Mouse (Mus musculus) CH12.LX (cell line): ENCODE results near the gene Commd3. TPM values are rescaled to one million over a fixed set of nuclear protein-coding genes. Genes with fewer than 3 reads are reported as not detected.

Experiments
- DNase-seq: peaks from one replicate; pipeline ENCODE4 v3.0.0-alpha.2; 2013; ENCODE audit errors: extremely low read depth
- H3K27ac ChIP-seq: 2 replicates; pipeline ENCODE4 v1.5.1; 2012; ENCODE audit warnings: low read depth, mild to moderate bottlenecking, control low read depth, moderate library complexity; ENCODE audit not compliant: insufficient read depth
- H3K27me3 ChIP-seq: replicated peaks from 2 replicates; pipeline ENCODE3; 2012; ENCODE audit warnings: inconsistent platforms
- H3K36me3 ChIP-seq, 2 experiments: replicated peaks in 1 of 2; 2 replicates each; pipeline versions ENCODE3 to v1.6.1; 2012; ENCODE audit warnings: inconsistent platforms in 1 of 2, low read length in 1 of 2, mild to moderate bottlenecking in 1 of 2, mixed read lengths in 1 of 2, moderate library complexity in 1 of 2; ENCODE audit not compliant: control insufficient read depth in 1 of 2, insufficient read depth in 1 of 2
- H3K4me1 ChIP-seq, 2 experiments: 2 replicates each; pipeline ENCODE4 v1.6.1; 2012; ENCODE audit warnings: inconsistent platforms in 1 of 2, moderate library complexity in 1 of 2; ENCODE audit not compliant: insufficient read depth in 2 of 2, control insufficient read depth in 1 of 2
- H3K4me2 ChIP-seq: 2 replicates; pipeline ENCODE4 v1.6.1; 2012; ENCODE audit warnings: low read depth, mild to moderate bottlenecking, control low read depth; ENCODE audit not compliant: poor library complexity, insufficient read depth, severe bottlenecking
- H3K4me3 ChIP-seq, 3 experiments: fragments of 150-350 bp in 1 of 3; sonication (generic) in 1 of 3; replicated peaks in 1 of 3; 2 replicates each; pipeline versions ENCODE3 to v1.5.1; 2011 to 2012; ENCODE audit warnings: low read depth in 2 of 3, low read length in 2 of 3, mild to moderate bottlenecking in 2 of 3, moderate library complexity in 2 of 3, control low read depth in 1 of 3, improper control_type of control experiment in 1 of 3, inconsistent platforms in 1 of 3, mixed read lengths in 1 of 3; ENCODE audit not compliant: poor library complexity in 1 of 3
- H3K79me2 ChIP-seq: replicated peaks from 2 replicates; pipeline ENCODE4 v1.6.1; 2012; ENCODE audit warnings: mild to moderate bottlenecking, moderate library complexity; ENCODE audit not compliant: control insufficient read depth, poor library complexity, insufficient read depth, severe bottlenecking; ENCODE audit errors: extremely low read depth
- H3K9ac ChIP-seq: 2 replicates; pipeline ENCODE4 v1.6.1; 2012; ENCODE audit warnings: low read depth, mild to moderate bottlenecking, control low read depth, moderate library complexity; ENCODE audit not compliant: insufficient read depth
- H3K9me3 ChIP-seq: replicated peaks from 2 replicates; pipeline ENCODE3; 2012; ENCODE audit warnings: low read length, inconsistent platforms, mixed read lengths
- CTCF ChIP-seq, 2 experiments: IDR thresholded peaks in 1 of 2; conservative IDR thresholded peaks in 1 of 2; 2 replicates each; pipeline ENCODE4 v1.5.1; 2011 to 2012; ENCODE audit warnings: low read depth in 2 of 2, low read length in 2 of 2, improper control_type of control experiment in 1 of 2, inconsistent platforms in 1 of 2, mild to moderate bottlenecking in 1 of 2, moderate library complexity in 1 of 2
- E2F4 ChIP-seq: IDR thresholded peaks from 2 replicates; pipeline ENCODE4 v1.6.1; 2011; ENCODE audit warnings: low read depth, low read length, improper control_type of control experiment; ENCODE audit not compliant: insufficient replicate concordance
- ETS1 ChIP-seq: conservative IDR thresholded peaks from 2 replicates; pipeline ENCODE4 v1.6.1; 2012; ENCODE audit warnings: low read depth, mild to moderate bottlenecking, inconsistent platforms, low read length, improper control_type of control experiment, moderate library complexity
- GABPA ChIP-seq: IDR thresholded peaks from 2 replicates; pipeline ENCODE4 v1.6.1; 2012; ENCODE audit warnings: low read depth, low read length, improper control_type of control experiment, inconsistent platforms; ENCODE audit not compliant: insufficient replicate concordance
- HCFC1 ChIP-seq: IDR thresholded peaks from 2 replicates; pipeline ENCODE4 v1.6.1; 2012; ENCODE audit warnings: low read depth, mild to moderate bottlenecking, inconsistent platforms, low read length, improper control_type of control experiment
- IRF4 ChIP-seq: IDR thresholded peaks from 2 replicates; pipeline ENCODE4 v1.6.1; 2014; ENCODE audit warnings: low read depth, mild to moderate bottlenecking, inconsistent platforms, low read length, improper control_type of control experiment
- JUND ChIP-seq: conservative IDR thresholded peaks from 2 replicates; pipeline ENCODE4 v1.6.1; 2011; ENCODE audit warnings: low read depth, low read length, improper control_type of control experiment
- KAT2A ChIP-seq: IDR thresholded peaks from 2 replicates; pipeline ENCODE4 v1.6.1; 2012; ENCODE audit warnings: low read length, improper control_type of control experiment, inconsistent platforms; ENCODE audit not compliant: insufficient replicate concordance
- MAFK ChIP-seq: IDR thresholded peaks from 2 replicates; pipeline ENCODE4 v1.6.1; 2011; ENCODE audit warnings: low read length, improper control_type of control experiment; ENCODE audit not compliant: insufficient replicate concordance
- MXI1 ChIP-seq: IDR thresholded peaks from 2 replicates; pipeline ENCODE4 v1.6.1; 2011; ENCODE audit warnings: mild to moderate bottlenecking, low read depth, low read length, improper control_type of control experiment
- RAD21 ChIP-seq: IDR thresholded peaks from 2 replicates; pipeline ENCODE4 v1.6.1; 2011; ENCODE audit warnings: low read depth, mild to moderate bottlenecking, low read length, improper control_type of control experiment, moderate library complexity
- ZKSCAN1 ChIP-seq: IDR thresholded peaks from 2 replicates; pipeline ENCODE4 v1.6.1; 2012; ENCODE audit warnings: low read depth, inconsistent platforms, low read length, improper control_type of control experiment, borderline replicate concordance
- ZNF384 ChIP-seq: IDR thresholded peaks from 2 replicates; pipeline ENCODE4 v1.6.1; 2012; ENCODE audit warnings: low read depth, low read length, improper control_type of control experiment, inconsistent platforms
- dilution Hi-C: fragments of 300-500 bp; cut with MboI; formaldehyde crosslinking; loops from 2 replicates; pipeline ENCODE4 v1.14.3; 2020; ENCODE audit warnings: low sequenced_read_pairs; ENCODE audit not compliant: extremely low pct_unique_long_range_greater_than_20kb, extremely low pct_ligation_motif_present
- in situ Hi-C: fragments of 300-500 bp; cut with MboI; formaldehyde crosslinking; loops from 3 replicates; pipeline ENCODE4 v1.14.3; 2019; ENCODE audit warnings: low sequenced_read_pairs, low pct_ligation_motif_present, low pct_unique_long_range_greater_than_20kb, mixed read lengths
- polyA plus RNA-seq: library from polyadenylated mRNA; unstranded; fragments of >175 nt; gene quantifications from 2 replicates; pipeline ENCODE4 v1.2.1, GENCODE M21; 2012; ENCODE audit warnings: low read depth; ENCODE audit not compliant: insufficient read length
- total RNA-seq, 2 experiments: library from RNA; depleted of rRNA; stranded (reverse); fragments of 300-350 nt in 1 of 2; fragments of >200 nt in 1 of 2; gene quantifications; 2 replicates each; pipeline ENCODE4 v1.2.3; 2012 to 2014

The Commd3 gene
- total and polyA plus RNA-seq, 3 experiments: 116 to 183 (median 149) TPM

- dilution Hi-C loops: no loop called here
- in situ Hi-C loops: loop anchor here (25.0 kb wide), 2 partner anchors 303 to 653 kb away; partner anchors contain the start of genes A930004D18Rik, Dnajc1 and Skida1
- H3K27me3 ChIP-seq: peaks cover 25% of the 10 kb centered on the region
- DNase-seq: no peak
- H3K36me3 ChIP-seq: no peaks in the 10 kb centered on the region
- H3K4me3 ChIP-seq: peak overlapping the region in 2 of 3 experiments; percentile 26 to 46
- peak overlapping the region; percentile 27; the same call in 1 of the 2 replicates for H3K4me2 ChIP-seq
- peaks cover 13% of the 10 kb centered on the region for H3K9me3 ChIP-seq
- 0 out of 2 replicates have a peak overlapping the region, but pooled peaks have one; percentile 27 for H3K9ac ChIP-seq
- H3K4me1 ChIP-seq: peaks cover 4 to 17% of the 10 kb centered on the region in 2 experiments; a peak in 3 of 4 replicates
- TF ChIP-seq MXI1: 0 out of 2 replicates have a peak, but pooled peaks have one; percentile 26
- no peak for TF ChIP-seq HCFC1
- H3K79me2 ChIP-seq: no peaks in the 10 kb centered on the region
- no peak overlapping the region for H3K27ac ChIP-seq
These were observed 18.0 kb downstream of the Commd3 start for GRCm38 (mm10) chr2:18690055-18690691.

- dilution Hi-C loops (no loop called here), in situ Hi-C loops (loop anchor here (25.0 kb wide), 2 partner anchors 303 to 653 kb away; partner anchors contain the start of genes A930004D18Rik, Dnajc1 and Skida1)
- H3K4me3 ChIP-seq: no peak overlapping the region
These were observed 18.6 kb downstream of the Commd3 start for GRCm38 (mm10) chr2:18690756-18691155.

GRCm38 (mm10) chr2:18692031-18692430, 19.8 kb downstream of the Commd3 start:
- Histone ChIP-seq H3K9me3 (peaks cover 13% of the 10 kb centered on the region), H3K36me3 (no peaks in the 10 kb centered on the region), H3K4me3 (no peak overlapping the region), H3K27ac (no peak overlapping the region), H3K4me1 (peaks cover 1 to 14% of the 10 kb centered on the region in 2 experiments; a peak in 3 of 4 replicates), H3K79me2 (no peaks in the 10 kb centered on the region), H3K9ac (no peak overlapping the region), H3K27me3 (peaks cover 25% of the 10 kb centered on the region), H3K4me2 (no peak overlapping the region)
- dilution Hi-C loops: no loop called here
- TF ChIP-seq E2F4 (no peak), JUND (no peak), RAD21 (no peak), ZNF384 (no peak), ETS1 (no peak)
- in situ Hi-C loops: loop anchor here (25.0 kb wide), 2 partner anchors 305 to 655 kb away; partner anchors contain the start of genes A930004D18Rik, Dnajc1 and Skida1
- no peak for DNase-seq

More at GRCm38 (mm10) chr2:18690756-18691155, 18.6 kb downstream of the Commd3 start:
- H3K79me2 ChIP-seq: no peaks in the 10 kb centered on the region
- TF ChIP-seq JUND: no peak
- TF ChIP-seq MAFK: no peak
- TF ChIP-seq ZKSCAN1: no peak
- TF ChIP-seq ETS1: no peak
- TF ChIP-seq KAT2A: no peak
- TF ChIP-seq CTCF (conservative IDR thresholded peaks at IDR 0.05 in 1 of 2, IDR thresholded peaks at IDR 0.05 in 1 of 2; ENCODE audit: low read depth in 2 of 2, low read length in 2 of 2): no peak
- TF ChIP-seq GABPA: no peak
- no peak for TF ChIP-seq IRF4
- peaks cover 25% of the 10 kb centered on the region for H3K27me3 ChIP-seq
- no peak for DNase-seq
- H3K9me3 ChIP-seq: peaks cover 13% of the 10 kb centered on the region
- no peak overlapping the region for H3K9ac ChIP-seq
- no peak overlapping the region for H3K4me2 ChIP-seq
- H3K4me1 ChIP-seq: peaks cover 4 to 17% of the 10 kb centered on the region in 2 experiments; a peak in 3 of 4 replicates
- H3K36me3 ChIP-seq: no peaks in the 10 kb centered on the region
- no peak overlapping the region for H3K27ac ChIP-seq
